ENCODE assay signal across 26 mouse cellular contexts in the genomic region with DNA sequence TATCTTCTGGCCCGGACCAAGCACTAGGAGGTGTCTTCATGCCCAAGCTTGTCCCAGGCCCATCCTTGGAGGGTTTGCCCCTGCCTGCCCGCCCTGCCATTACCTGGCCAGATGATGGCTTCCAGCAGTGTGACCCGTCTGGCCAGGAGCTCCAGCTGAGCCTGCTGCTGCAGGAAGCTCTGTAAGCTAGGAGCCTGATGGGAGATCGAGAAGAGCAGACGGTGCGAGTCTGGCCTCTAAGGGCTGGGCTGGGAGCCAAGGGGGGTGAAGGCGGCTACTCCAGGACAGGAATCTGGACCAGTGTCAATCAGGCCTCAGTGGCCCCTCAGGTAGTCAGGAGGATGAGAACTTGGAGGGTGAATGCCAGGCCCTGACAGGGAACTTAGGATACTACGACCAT.
"Had no signal": no experiment of that assay in that cellular context is flagged by ENCODE, and none has a peak within 500 bp of the region (broad histone marks: within the 10 kb centered on the region; RNA-seq: fewer than 3 reads in every experiment).

No protein-coding gene starts in this region.

- H3K4me3 ChIP-seq: layer of hippocampus, adult 2 months; limb, embryonic 10.5 days; limb, embryonic 13.5 days; liver, embryonic 12.5 days; liver, embryonic 15.5 days; lung, embryonic 15.5 days; megakaryocyte, embryonic 14.5 days; midbrain, embryonic 10.5 days; midbrain, embryonic 13.5 days; neural tube, embryonic 12.5 days; neural tube, embryonic 15.5 days had no signal

- H3K9me3 ChIP-seq: limb, embryonic 10.5 days; limb, embryonic 13.5 days; liver, embryonic 12.5 days; liver, embryonic 15.5 days; lung, embryonic 15.5 days; megakaryocyte, embryonic 14.5 days; midbrain, embryonic 10.5 days; midbrain, embryonic 13.5 days; neural tube, embryonic 12.5 days; neural tube, embryonic 15.5 days had no signal

- DNase-seq: kidney, adult 18-20 months; kidney, adult 9 months; kidney, postnatal 25 days; layer of hippocampus, adult 9-11 months; liver; lung, adult 18-20 months; lung, postnatal 10 days; lung, postnatal 36 days; right cerebral cortex, adult 18-20 months; right cerebral cortex, postnatal 14 days; right cerebral cortex, postnatal 4 days; thymus, adult 18-20 months; thymus, postnatal 36 days had no signal

- ATAC-seq: liver, embryonic 12.5 days; midbrain, embryonic 13.5 days had no signal

- H3K9ac ChIP-seq: limb, embryonic 13.5 days; liver, embryonic 12.5 days; liver, embryonic 15.5 days; lung, embryonic 15.5 days; midbrain, embryonic 13.5 days; neural tube, embryonic 12.5 days; neural tube, embryonic 15.5 days had no signal

- H3K4me1 ChIP-seq: limb, embryonic 10.5 days; limb, embryonic 13.5 days; liver, embryonic 12.5 days; liver, embryonic 15.5 days; lung, embryonic 15.5 days; neural tube, embryonic 15.5 days had no signal

- H3K27ac ChIP-seq: kidney, postnatal 0 days; layer of hippocampus, adult 2 months; limb, embryonic 10.5 days; limb, embryonic 13.5 days; liver, embryonic 12.5 days; liver, embryonic 15.5 days; lung, embryonic 15.5 days; midbrain, embryonic 10.5 days; midbrain, embryonic 13.5 days; neural tube, embryonic 12.5 days; neural tube, embryonic 15.5 days; stomach, postnatal 0 days had no signal

- H3K4me2 ChIP-seq: limb, embryonic 13.5 days; liver, embryonic 12.5 days; liver, embryonic 15.5 days; lung, embryonic 15.5 days; midbrain, embryonic 13.5 days; neural tube, embryonic 12.5 days; neural tube, embryonic 15.5 days had no signal

- H3K27me3 ChIP-seq: limb, embryonic 13.5 days; liver, embryonic 12.5 days; liver, embryonic 15.5 days; lung, embryonic 15.5 days; midbrain, embryonic 13.5 days; neural tube, embryonic 12.5 days; neural tube, embryonic 15.5 days had no signal
